Mouse (Mus musculus): ENCODE data around the gene Acad12.

DNA sequence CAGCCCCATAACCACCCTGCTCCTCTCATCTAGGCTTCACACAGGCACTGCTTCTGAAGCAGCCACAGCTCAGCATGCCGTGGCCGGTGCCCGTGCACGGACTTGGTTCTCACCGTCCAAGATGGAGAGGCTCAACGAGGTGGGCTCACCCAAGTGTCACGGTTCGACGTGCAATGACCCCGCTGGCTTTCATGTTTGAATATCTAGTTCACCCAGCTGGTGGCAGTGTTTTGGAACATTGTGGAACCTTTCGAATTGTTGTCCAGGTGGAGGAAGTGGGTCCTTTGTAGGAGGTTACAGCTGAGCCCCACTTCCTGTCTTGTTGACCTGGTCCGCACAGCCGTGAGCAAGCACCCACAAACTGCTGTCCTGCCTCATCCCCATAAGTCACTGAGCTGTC is 44.6 kb downstream of the Acad12 start:
- TF ChIP-seq CTCF (IDR thresholded peaks at IDR 0.05; ENCODE audit: low read depth, low read length) (no peak), POLR2A (IDR thresholded peaks at IDR 0.05; ENCODE audit: insufficient read depth, low read length) (no peak)
